Mouse (Mus musculus) CH12.LX (cell line): ENCODE measurements around the gene Lhfpl3. TPM values are rescaled to one million over a fixed set of nuclear protein-coding genes. Genes with fewer than 3 reads are reported as not detected.

Experiments used
- DNase-seq: peaks from one replicate; pipeline ENCODE4 v3.0.0-alpha.2; 2013; ENCODE audit errors: extremely low read depth
- H3K27ac ChIP-seq: 2 replicates; pipeline ENCODE4 v1.5.1; 2012; ENCODE audit warnings: low read depth, mild to moderate bottlenecking, control low read depth, moderate library complexity; ENCODE audit not compliant: insufficient read depth
- H3K27me3 ChIP-seq: replicated peaks from 2 replicates; pipeline ENCODE3; 2012; ENCODE audit warnings: inconsistent platforms
- H3K36me3 ChIP-seq, 2 experiments: replicated peaks in 1 of 2; 2 replicates each; pipeline versions ENCODE3 to v1.6.1; 2012; ENCODE audit warnings: inconsistent platforms in 1 of 2, low read length in 1 of 2, mild to moderate bottlenecking in 1 of 2, mixed read lengths in 1 of 2, moderate library complexity in 1 of 2; ENCODE audit not compliant: control insufficient read depth in 1 of 2, insufficient read depth in 1 of 2
- H3K4me1 ChIP-seq, 2 experiments: 2 replicates each; pipeline ENCODE4 v1.6.1; 2012; ENCODE audit warnings: inconsistent platforms in 1 of 2, moderate library complexity in 1 of 2; ENCODE audit not compliant: insufficient read depth in 2 of 2, control insufficient read depth in 1 of 2
- H3K4me2 ChIP-seq: 2 replicates; pipeline ENCODE4 v1.6.1; 2012; ENCODE audit warnings: low read depth, mild to moderate bottlenecking, control low read depth; ENCODE audit not compliant: poor library complexity, insufficient read depth, severe bottlenecking
- H3K4me3 ChIP-seq, 3 experiments: fragments of 150-350 bp in 1 of 3; sonication (generic) in 1 of 3; replicated peaks in 1 of 3; 2 replicates each; pipeline versions ENCODE3 to v1.5.1; 2011 to 2012; ENCODE audit warnings: low read depth in 2 of 3, low read length in 2 of 3, mild to moderate bottlenecking in 2 of 3, moderate library complexity in 2 of 3, control low read depth in 1 of 3, improper control_type of control experiment in 1 of 3, inconsistent platforms in 1 of 3, mixed read lengths in 1 of 3; ENCODE audit not compliant: poor library complexity in 1 of 3
- H3K79me2 ChIP-seq: replicated peaks from 2 replicates; pipeline ENCODE4 v1.6.1; 2012; ENCODE audit warnings: mild to moderate bottlenecking, moderate library complexity; ENCODE audit not compliant: control insufficient read depth, poor library complexity, insufficient read depth, severe bottlenecking; ENCODE audit errors: extremely low read depth
- H3K9ac ChIP-seq: 2 replicates; pipeline ENCODE4 v1.6.1; 2012; ENCODE audit warnings: low read depth, mild to moderate bottlenecking, control low read depth, moderate library complexity; ENCODE audit not compliant: insufficient read depth
- H3K9me3 ChIP-seq: replicated peaks from 2 replicates; pipeline ENCODE3; 2012; ENCODE audit warnings: low read length, inconsistent platforms, mixed read lengths
- BHLHE40 ChIP-seq: IDR thresholded peaks from 2 replicates; pipeline ENCODE4 v1.6.1; 2011; ENCODE audit warnings: mild to moderate bottlenecking, low read depth, low read length, improper control_type of control experiment
- CHD1 ChIP-seq: IDR thresholded peaks from 2 replicates; pipeline ENCODE4 v1.6.1; 2012; ENCODE audit warnings: low read depth, low read length, improper control_type of control experiment, inconsistent platforms
- CTCF ChIP-seq, 2 experiments: IDR thresholded peaks in 1 of 2; conservative IDR thresholded peaks in 1 of 2; 2 replicates each; pipeline ENCODE4 v1.5.1; 2011 to 2012; ENCODE audit warnings: low read depth in 2 of 2, low read length in 2 of 2, improper control_type of control experiment in 1 of 2, inconsistent platforms in 1 of 2, mild to moderate bottlenecking in 1 of 2, moderate library complexity in 1 of 2
- E2F4 ChIP-seq: IDR thresholded peaks from 2 replicates; pipeline ENCODE4 v1.6.1; 2011; ENCODE audit warnings: low read depth, low read length, improper control_type of control experiment; ENCODE audit not compliant: insufficient replicate concordance
- ELF1 ChIP-seq: IDR thresholded peaks from 2 replicates; pipeline ENCODE4 v1.6.1; 2014; ENCODE audit warnings: low read depth, mild to moderate bottlenecking, inconsistent platforms, low read length, improper control_type of control experiment
- ETS1 ChIP-seq: conservative IDR thresholded peaks from 2 replicates; pipeline ENCODE4 v1.6.1; 2012; ENCODE audit warnings: low read depth, mild to moderate bottlenecking, inconsistent platforms, low read length, improper control_type of control experiment, moderate library complexity
- HCFC1 ChIP-seq: IDR thresholded peaks from 2 replicates; pipeline ENCODE4 v1.6.1; 2012; ENCODE audit warnings: low read depth, mild to moderate bottlenecking, inconsistent platforms, low read length, improper control_type of control experiment
- RAD21 ChIP-seq: IDR thresholded peaks from 2 replicates; pipeline ENCODE4 v1.6.1; 2011; ENCODE audit warnings: low read depth, mild to moderate bottlenecking, low read length, improper control_type of control experiment, moderate library complexity
- RCOR1 ChIP-seq: conservative IDR thresholded peaks from 2 replicates; pipeline ENCODE4 v1.6.1; 2012; ENCODE audit warnings: low read depth, mild to moderate bottlenecking, inconsistent platforms, low read length, improper control_type of control experiment
- SIN3A ChIP-seq: IDR thresholded peaks from 2 replicates; pipeline ENCODE4 v1.6.1; 2012; ENCODE audit warnings: low read length, improper control_type of control experiment, inconsistent platforms
- SMC3 ChIP-seq: IDR thresholded peaks from 2 replicates; pipeline ENCODE4 v1.6.1; 2011; ENCODE audit warnings: low read depth, low read length, improper control_type of control experiment
- TBP ChIP-seq: conservative IDR thresholded peaks from 2 replicates; pipeline ENCODE4 v1.6.1; 2011; ENCODE audit warnings: low read depth, low read length, improper control_type of control experiment
- UBTF ChIP-seq: IDR thresholded peaks from 2 replicates; pipeline ENCODE4 v1.6.1; 2012; ENCODE audit warnings: low read depth, mild to moderate bottlenecking, inconsistent platforms, low read length, improper control_type of control experiment, moderate library complexity
- USF1 ChIP-seq: IDR thresholded peaks from 2 replicates; pipeline ENCODE4 v1.6.1; 2014; ENCODE audit warnings: low read depth, mild to moderate bottlenecking, inconsistent platforms, low read length, improper control_type of control experiment
- USF2 ChIP-seq: conservative IDR thresholded peaks from 2 replicates; pipeline ENCODE4 v1.6.1; 2011; ENCODE audit warnings: low read depth, low read length, improper control_type of control experiment
- ZC3H11A ChIP-seq: IDR thresholded peaks from 2 replicates; pipeline ENCODE4 v1.6.1; 2012; ENCODE audit warnings: low read depth, mild to moderate bottlenecking, inconsistent platforms, low read length, improper control_type of control experiment
- ZKSCAN1 ChIP-seq: IDR thresholded peaks from 2 replicates; pipeline ENCODE4 v1.6.1; 2012; ENCODE audit warnings: low read depth, inconsistent platforms, low read length, improper control_type of control experiment, borderline replicate concordance
- ZMIZ1 ChIP-seq: IDR thresholded peaks from 2 replicates; pipeline ENCODE4 v1.6.1; 2012; ENCODE audit warnings: low read depth, mild to moderate bottlenecking, inconsistent platforms, low read length, improper control_type of control experiment
- dilution Hi-C: fragments of 300-500 bp; cut with MboI; formaldehyde crosslinking; loops from 2 replicates; pipeline ENCODE4 v1.14.3; 2020; ENCODE audit warnings: low sequenced_read_pairs; ENCODE audit not compliant: extremely low pct_unique_long_range_greater_than_20kb, extremely low pct_ligation_motif_present
- in situ Hi-C: fragments of 300-500 bp; cut with MboI; formaldehyde crosslinking; loops from 3 replicates; pipeline ENCODE4 v1.14.3; 2019; ENCODE audit warnings: low sequenced_read_pairs, low pct_ligation_motif_present, low pct_unique_long_range_greater_than_20kb, mixed read lengths
- polyA plus RNA-seq: library from polyadenylated mRNA; unstranded; fragments of >175 nt; gene quantifications from 2 replicates; pipeline ENCODE4 v1.2.1, GENCODE M21; 2012; ENCODE audit warnings: low read depth; ENCODE audit not compliant: insufficient read length
- total RNA-seq, 2 experiments: library from RNA; depleted of rRNA; stranded (reverse); fragments of 300-350 nt in 1 of 2; fragments of >200 nt in 1 of 2; gene quantifications; 2 replicates each; pipeline ENCODE4 v1.2.3; 2012 to 2014

Gene Lhfpl3
- total and polyA plus RNA-seq, 3 experiments = 0.08 to 0.11 TPM; not detected in 1

GRCm38 (mm10) chr5:22856480-22856879 lies 110.6 kb downstream of the Lhfpl3 start:
- dilution Hi-C loops (no loop called here), in situ Hi-C loops (no loop called here)
- no peak overlapping the region for H3K27ac ChIP-seq
- H3K36me3 ChIP-seq = no peaks in the 10 kb centered on the region
- no peaks in the 10 kb centered on the region for H3K9me3 ChIP-seq
- H3K9ac ChIP-seq = no peak overlapping the region
- no peak overlapping the region for H3K4me3 ChIP-seq
- TF ChIP-seq UBTF (no peak), ELF1 (no peak), ZMIZ1 (no peak), RAD21 (no peak), HCFC1 (no peak), CHD1 (no peak), ETS1 (no peak), ZKSCAN1 (no peak), USF2 (no peak), TBP (no peak), USF1 (no peak), RCOR1 (no peak), BHLHE40 (no peak), ZC3H11A (no peak)
- TF ChIP-seq, all 38 proteins: peak for 0
- Histone ChIP-seq H3K4me2 (0 out of 2 replicates have a peak overlapping the region, but pooled peaks have one; percentile 5), H3K79me2 (no peaks in the 10 kb centered on the region), H3K27me3 (no peaks in the 10 kb centered on the region), H3K4me1 (peaks cover 0 to 4% of the 10 kb centered on the region in 2 experiments; a peak in 2 of 4 replicates)
- DNase-seq = peak; percentile 6

GRCm38 (mm10) chr5:22861399-22861798 lies 115.5 kb downstream of the Lhfpl3 start:
- no peaks in the 10 kb centered on the region for H3K36me3 ChIP-seq
- H3K9me3 ChIP-seq = no peaks in the 10 kb centered on the region
- in situ Hi-C loops = no loop called here
- no peak overlapping the region for H3K27ac ChIP-seq
- peak; percentile 14 for DNase-seq
- no peaks in the 10 kb centered on the region for H3K79me2 ChIP-seq
- no peaks in the 10 kb centered on the region for H3K27me3 ChIP-seq
- dilution Hi-C loops = no loop called here
- no peak overlapping the region for H3K9ac ChIP-seq
- H3K4me1 ChIP-seq = peaks cover 0 to 2% of the 10 kb centered on the region in 2 experiments; a peak in 1 of 4 replicates
- TF ChIP-seq USF2 = no peak
- peak; percentile 31 for TF ChIP-seq RAD21
- no peak for TF ChIP-seq SIN3A
- peak; percentile 26 to 54; a peak in 3 of 4 replicates for TF ChIP-seq CTCF (conservative IDR thresholded peaks at IDR 0.05 in 1 of 2, IDR thresholded peaks at IDR 0.05 in 1 of 2; ENCODE audit: low read depth in 2 of 2, low read length in 2 of 2)
- peak; percentile 47 for TF ChIP-seq SMC3
- no peak for TF ChIP-seq USF1
- TF ChIP-seq E2F4 = no peak
- no peak overlapping the region for H3K4me2 ChIP-seq
- H3K4me3 ChIP-seq = no peak overlapping the region
